Mouse (Mus musculus) cerebellum, adult 11 months (tissue): ENCODE data around the gene Rmdn3.

Experiments
- DNase-seq: peaks from one replicate; pipeline ENCODE4 v3.0.0; 2022

The Rmdn3 gene

DNA sequence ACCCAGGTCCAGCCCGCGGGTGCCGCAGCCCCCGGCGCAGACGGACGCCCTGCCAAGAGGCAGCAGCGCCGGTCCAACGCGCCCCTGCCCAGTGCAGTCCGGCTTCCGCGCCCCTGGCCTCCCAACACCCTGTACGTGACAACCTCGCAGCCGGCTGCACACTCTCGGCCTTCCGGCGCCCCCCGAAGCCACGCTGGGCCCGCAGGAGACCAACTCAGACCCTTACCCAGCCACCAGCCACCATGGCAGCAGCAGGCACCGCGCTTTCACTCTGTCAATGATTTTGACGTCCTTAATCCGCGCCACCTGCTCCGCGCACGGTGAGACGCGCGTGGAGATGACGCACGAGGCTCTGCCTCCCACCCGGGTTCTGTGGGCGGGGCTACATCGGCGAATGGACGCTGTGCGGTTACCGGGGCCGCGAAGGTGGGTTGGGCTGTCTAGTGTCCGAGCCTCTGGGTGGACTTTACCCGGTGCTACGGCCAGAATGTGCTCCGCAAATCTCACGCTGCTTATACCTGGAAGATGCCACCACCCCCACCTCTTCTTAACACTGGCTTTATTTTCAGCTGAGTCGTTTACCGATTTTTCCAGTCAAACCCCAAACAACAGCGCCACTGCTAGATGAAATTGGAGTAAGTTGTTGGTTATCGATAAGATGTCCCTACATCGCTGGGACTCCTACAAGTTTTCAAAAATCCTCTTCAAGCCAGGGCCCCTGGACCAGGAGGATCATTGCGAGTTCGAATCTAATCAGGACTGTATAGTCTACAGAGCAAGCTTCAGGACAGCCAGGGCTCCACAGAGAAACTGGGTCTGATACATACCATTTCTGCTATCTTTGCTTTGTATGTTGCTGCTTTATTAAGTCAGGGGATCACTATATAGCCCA lies at the start of gene Rmdn3:
Gene Rmdn3, minus strand, starts transcription at position 354 of the 892 bp plus-strand sequence.
- peak; percentile 93 for DNase-seq

DNA sequence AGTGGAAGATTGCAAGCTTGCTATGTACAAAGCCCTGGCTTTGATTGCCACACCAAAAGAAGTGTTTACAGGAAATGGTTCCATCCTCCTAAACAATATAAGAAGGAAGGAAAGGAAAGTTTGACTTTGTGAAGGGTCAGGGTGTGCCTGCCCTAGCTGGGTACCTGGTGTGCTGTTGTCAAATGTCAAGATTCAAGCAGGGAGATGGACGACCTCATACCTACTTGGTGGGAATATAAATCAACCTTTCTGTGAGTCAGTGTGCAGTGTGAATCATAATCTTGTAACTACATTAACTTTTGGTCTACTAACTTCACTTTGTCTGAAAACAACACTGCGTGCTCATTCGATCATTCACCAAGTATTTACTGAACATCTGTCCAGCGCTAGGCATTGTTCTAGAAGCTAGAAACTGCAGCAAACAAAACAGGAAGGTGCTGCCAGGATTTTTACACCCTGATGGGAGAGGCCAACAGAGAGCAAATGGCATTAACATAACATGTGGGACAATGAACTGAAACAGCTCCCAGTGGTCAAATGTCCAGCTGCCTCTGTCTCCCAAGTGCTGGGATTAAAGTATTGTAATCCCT lies 47.1 kb upstream of the Rmdn3 start:
- no peak for DNase-seq

DNA sequence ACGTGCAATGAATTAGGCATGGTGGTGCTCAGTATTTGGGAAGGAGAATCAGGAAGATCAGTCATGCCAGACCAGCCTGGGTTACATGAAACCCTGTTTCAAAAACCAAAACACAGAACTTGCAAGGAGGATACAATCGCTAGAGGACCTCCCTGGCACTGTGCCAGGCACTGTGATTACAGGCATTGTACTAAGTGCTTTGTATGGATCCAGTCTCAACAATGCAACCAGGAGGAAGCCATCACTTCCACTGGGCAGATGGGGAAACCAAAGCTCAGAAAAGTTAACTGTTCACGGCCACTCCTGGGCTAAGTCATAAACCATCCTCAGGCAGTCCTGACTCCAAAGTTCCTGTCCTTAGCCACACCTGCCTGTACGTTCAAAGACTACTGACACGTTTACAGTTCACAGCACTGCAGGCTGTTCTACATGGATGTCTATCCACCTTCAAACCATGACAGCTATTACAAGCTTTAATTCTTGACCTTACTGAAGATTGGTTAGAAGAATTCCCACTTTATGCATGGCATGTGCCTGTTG lies 46.1 kb upstream of the Rmdn3 start:
- DNase-seq = no peak

DNA sequence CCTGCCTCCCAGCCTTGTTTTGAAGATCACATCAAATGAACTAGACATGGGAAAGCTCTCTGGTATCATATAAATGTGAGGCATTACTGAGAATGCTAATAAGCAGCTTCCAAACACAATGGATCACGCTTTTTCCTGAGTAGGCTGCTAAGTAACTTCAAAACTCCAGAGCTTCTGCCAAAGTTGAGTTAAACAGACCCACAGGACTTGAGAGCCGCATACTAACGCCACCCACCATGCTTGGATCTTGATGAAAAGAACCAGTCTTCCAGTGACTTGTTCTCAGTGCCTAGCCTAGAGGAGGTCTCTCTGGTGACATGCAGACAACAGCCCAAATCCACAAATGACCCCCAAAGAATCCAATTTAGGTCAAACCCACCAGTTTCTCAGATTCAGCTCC lies 42.1 kb upstream of the Rmdn3 start:
- no peak for DNase-seq

DNA sequence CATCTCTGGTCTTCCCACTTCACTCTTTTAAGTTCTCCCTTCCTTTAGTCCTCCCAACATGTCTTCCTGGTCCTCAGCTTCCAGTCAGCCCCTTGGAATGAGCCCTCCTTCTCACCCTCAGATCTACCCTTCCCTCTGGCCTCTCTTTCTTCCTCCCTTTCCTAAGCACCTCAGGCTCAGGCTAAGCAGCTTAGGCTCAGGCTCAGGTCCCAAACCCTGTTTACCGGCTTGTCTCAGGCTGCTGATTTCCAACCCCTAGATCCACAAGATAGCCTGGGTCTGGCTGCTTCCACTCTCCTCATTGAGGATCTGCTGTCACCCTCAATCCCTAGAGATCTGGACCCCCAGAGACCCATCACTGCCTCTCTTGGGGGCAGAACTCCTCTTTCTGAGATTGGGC lies 41.2 kb upstream of the Rmdn3 start:
- DNase-seq = no peak

DNA sequence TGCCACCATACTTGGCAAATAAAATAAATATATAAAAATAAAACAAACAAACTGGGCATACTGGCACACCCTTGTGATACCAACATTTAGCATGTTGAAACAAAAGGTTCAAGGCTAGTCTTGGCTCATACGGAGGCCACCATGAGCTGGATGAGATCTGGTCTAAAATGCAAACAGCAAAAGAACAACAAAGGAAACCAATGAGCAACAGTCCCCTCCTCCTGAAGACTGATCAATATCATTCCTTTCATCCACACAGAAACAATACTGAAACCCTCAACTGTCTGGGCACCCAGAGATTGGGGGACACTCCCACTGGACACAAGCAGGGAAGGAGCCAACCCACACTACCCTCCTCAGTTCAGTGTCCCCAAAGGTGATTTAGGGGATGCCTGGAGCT lies 40.7 kb upstream of the Rmdn3 start:
- DNase-seq = no peak

DNA sequence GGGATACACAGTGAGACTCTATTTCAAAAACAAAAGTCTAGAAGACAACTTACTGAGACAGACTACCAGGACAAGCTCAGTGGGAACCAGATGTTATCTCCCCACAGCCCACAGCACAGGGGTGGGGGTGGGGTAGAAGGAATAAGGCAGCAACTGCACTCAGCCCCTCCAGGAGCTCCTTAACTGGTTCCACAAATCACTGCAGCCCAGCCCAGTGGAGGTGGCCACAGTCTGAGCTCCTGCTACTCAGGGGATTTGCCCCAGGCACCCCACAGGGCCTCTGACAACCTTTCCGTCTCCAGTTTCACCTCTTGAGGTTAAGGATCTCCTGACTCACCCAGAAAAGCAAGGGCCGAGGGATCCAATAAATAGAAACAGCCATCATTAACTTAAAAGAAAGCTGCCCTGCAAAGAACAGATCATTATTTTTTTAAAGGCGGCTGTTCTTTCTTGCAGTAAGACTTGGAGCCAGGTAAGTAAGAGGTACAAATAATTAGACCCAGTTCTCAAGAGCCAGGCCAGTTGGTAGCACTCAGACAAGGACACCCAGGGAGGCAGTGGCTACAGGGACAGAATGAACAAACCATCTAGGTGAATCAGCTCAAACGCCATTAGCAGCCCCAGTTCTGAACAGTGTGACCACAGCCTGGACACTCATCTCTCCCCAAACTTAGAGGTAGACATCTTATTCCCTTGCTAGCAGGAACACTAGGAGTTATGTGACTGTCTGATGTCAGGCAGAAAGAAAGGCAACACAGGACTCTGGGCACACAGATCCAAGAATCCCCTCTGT lies 39.7 kb upstream of the Rmdn3 start:
- no peak for DNase-seq

DNA sequence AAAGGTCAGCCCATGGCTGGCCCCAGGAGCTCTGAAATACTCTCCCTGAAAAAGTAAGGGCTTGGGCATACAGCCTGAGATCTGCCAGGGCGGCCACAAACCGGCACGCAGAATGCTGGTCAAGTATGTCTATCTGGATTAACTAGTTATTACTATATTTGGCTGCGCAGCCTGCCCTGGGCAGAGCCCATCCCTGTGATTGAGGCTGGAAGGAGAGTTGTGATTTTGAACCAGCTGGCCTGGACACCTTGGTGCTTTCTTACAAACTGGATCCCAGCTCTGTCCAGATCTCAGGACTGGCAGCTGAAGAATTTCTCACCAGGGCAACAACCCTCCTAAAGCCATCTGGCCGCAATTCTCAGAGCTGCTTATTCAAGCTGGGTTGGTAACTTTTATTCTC lies 37.3 kb upstream of the Rmdn3 start:
- no peak for DNase-seq

DNA sequence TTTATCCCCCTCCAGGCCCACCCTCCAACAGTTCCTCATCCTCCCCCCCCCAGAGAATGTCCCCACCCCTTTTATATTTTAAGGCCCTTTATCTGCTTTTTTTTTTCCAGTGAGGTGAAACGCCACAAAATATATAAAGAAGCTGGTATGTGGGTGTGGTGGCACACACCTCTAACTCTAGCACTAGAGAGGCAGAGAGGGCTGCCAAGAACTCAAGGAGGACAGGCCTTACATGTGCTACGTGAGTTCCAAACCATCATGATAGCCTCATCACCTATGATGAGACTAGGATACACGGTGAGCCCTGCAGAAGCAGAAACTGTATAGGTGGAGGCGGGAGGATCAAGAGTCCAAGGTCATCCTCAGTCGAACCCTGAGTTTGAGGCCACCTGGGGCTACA lies 34.1 kb upstream of the Rmdn3 start:
- DNase-seq = no peak

DNA sequence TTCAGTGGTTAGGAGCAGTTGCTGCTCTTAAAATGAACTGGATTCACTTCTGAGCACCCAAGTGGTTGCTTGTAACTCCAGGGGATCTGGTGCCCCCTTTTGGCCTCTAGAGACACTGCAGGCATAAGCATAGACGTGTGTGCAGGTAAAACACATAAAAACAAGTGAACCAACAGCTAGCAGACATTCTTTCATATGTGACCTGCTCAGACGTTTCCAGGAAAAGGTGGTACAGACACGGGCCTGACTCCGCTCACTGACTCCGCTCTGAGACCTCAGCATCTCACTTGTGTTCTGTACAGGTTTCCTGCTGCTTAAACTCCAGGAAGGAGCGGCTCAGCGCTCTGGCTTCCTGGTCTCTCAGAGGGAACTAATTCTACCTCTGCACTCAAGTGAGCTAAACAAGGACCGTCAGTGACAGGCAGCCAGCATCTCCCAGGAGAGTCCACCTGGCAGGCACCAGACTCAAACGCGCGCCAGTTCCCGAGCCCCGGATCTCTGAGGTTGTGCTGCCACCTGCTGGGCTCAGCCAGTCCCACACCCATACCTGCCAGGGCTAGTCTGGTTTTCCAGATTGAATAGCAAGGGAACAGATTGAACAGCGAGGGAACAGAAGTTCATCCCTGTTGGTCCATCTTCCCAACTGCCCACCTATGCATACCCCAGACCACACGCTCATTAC lies 32.3 kb upstream of the Rmdn3 start:
- peak; percentile 90 for DNase-seq

DNA sequence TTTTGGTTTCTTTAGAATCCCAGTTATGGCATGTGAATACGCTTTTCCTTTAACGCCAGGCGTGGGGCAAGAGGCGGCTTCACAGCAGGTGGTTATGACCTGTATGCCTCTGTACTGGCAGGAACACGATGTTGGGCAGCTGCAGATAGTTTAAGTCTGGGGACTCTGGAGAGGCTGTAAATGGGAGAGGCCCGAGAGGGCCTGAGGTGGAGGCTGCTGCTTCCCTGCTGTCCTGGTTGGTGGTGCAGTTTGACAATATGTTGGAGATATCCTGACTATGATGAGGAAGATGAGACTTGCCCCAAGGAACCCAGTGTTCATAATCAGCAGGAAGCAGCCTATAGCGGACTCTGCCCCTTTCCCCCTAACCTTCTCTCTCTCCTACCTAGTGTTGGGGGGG lies 26.1 kb upstream of the Rmdn3 start:
- no peak for DNase-seq

DNA sequence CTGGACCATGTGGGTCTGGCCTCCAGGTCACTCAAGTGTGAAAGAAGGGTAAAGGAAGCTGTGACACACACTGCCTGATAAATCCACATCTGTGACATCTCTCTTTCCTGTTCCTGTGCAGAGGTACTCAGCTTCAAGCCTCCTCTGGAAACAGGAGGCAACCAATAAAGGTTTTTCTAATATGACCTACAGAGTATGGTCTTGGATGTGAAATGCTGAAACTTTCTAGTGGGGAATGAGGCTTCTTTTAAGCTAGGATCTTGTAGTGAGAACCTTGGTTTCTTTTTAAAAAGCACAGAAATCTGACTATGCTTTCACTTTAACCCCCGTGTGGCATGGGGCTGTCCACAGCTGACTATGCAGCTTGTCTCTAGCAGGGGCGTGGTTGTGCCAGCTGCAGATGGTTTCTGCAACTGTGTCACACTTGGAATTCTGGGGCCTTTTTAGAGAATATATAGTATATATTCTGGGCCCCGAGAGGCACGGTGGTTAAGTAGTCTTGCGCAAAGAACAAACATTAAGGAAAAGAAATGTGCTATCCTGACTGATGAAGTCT lies 20.6 kb upstream of the Rmdn3 start:
- no peak for DNase-seq

DNA sequence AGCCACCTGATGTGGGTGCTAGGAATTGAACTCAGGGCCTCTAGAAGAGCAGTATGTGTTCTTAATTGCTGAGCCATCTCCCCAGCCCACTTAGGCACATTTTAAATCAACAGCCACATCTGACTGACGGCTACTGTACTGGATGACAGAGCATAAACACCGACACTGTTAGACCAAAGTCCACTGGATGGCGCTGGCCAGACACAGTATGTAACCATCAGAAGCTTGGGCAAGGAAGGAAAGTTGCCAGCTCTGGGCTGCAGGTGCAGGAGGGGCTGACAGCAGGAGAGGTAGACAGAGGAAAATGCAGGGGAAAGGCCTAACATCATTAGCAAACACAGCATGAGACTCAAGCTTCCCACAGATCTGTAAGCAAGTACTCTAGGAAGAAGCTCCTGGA lies 19.9 kb upstream of the Rmdn3 start:
- DNase-seq = no peak

DNA sequence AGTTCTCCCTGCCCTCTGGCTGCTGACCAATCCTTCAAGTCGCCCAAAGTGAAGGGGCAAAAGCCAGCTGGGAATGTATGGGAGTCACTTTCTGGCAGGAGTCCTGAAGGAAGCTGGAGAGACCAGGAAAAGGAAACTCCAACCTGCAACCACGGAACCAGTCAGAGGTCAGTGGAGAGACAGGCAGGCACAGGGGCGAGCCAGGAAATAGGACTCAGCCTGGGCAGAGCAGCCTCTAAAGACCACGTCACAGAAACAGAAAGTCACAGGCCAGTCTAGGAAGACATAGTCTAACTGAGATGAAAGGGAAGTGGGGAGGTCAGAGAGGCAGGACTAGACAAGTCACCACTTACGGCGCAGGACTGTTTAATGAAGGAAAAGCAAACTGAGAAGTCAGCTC lies 18.8 kb upstream of the Rmdn3 start:
- no peak for DNase-seq

DNA sequence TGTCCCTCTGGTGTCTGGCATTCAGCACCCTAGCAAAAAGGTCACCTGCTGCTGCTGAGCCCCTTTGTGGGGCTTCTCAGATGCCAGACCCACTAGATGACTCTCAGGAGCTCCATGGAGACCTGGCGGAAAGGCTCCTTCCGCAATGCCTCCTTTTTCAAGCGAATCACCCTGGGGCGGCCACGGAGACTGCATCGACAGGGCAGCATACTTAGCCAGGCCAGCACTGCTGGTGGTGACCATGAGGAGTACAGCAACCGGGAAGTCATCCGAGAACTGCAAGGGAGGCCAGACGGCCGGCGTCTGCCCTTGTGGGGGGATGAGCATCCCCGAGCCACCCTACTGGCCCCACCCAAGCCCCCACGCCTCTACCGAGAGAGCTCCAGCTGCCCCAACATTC lies 18.0 kb upstream of the Rmdn3 start:
- DNase-seq = no peak

DNA sequence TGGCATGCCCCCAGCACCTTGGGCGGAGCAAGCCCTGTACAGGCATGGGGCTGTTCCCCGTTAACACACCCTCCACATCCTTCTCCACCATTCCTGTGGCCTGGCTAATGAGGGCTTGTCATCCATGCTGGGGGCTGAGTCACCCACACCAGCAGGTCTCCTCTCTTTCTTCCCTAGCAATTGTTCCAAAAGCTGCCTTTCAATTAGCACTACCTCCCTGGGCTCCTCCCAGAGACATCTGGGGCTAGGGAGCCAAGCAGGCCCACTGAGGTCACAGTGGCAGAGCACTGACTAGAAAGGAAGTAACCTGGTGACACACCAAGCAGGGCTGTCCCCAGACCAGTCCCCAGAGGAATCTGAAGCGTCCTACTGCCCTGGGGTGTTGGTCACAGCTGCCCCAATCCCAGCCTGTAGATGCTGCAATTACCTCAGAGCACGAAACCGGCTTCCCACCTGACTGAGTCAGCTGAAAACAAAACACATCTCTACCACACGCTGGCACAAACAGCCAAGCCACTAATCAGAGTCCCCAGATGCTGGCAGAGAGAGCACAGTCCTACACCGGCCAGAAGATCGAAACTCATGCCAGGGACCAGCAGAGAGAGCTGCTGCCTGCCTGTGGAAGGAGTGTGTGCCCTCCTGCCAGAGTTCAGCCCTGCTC lies 17.3 kb upstream of the Rmdn3 start, which contains the start of gene Gm14137:
Gene Gm14137, plus strand, starts transcription at position 519 of the 661 bp plus-strand sequence.
- no peak for DNase-seq

DNA sequence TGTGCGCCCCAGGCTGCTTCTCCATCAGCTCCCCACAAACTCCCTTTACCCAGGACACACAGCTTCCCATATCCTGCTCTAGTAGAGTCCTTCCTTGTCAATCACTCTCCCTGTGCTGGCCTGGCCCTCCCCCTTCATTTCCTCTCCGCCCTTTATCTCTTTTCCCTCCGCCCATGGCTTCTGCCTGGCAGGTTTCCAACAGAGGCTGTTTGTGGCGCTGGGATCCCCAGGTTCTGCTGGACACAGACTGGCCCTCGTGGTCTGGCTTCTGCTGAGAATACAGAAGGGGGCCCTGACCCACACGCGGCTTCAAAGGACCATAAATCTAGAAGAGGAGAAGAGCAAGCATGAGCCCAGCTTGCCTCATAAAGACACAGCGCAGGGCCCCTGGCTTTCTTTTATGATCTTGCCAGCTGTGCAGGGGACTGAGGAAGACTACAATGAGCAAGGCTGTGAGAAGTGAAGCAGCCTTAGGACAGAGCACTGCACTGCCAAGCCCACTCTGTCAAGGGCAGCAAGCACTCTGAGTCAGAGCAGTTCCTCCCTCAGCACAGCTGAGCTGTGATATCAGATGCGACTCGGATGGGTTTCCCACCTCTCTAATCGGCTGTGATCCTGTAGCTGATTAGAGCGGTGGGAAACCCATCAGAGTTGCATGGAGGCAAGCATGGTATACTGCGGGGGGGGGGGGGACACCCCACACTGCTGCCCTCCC lies 16.2 kb upstream of the Rmdn3 start:
- no peak for DNase-seq

DNA sequence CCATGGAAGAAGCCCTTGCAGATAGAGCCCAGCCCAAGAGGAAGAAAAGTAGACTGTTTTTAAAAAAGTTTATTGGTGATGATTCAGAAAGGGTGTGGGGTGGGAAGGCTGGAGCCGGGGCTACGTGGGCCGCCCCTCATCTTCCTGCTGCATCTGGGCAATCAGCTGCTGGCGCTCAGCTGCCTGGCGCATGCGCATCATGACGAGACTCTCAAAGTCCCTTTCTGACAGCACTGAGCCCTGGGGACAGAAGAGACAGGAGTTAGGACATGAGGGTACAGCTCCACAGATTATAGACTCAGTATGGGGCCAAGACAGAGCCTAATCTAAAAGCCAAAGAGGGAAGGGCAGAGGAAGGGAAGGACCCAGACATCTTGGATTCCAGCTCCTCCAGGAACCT lies 15.6 kb upstream of the Rmdn3 start:
- DNase-seq = no peak

DNA sequence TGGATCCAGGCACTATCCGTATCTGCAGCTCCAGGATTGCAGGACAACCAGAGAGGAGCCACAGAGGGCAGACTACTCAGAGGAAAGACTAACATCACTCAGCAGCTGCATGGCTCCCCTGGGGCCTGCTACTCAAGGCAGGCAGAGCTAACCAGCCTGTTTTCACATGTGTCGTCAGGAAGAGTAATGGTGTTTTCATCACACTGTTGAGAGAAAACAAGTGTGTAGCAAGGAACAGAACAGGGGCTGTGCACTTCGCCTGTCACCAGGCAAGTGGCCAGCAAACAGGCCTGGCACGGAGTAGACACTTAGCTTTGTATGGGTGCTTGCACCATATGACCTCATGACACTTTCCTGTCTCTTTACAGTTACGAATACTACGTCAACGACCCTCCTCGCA lies 14.7 kb upstream of the Rmdn3 start:
- no peak for DNase-seq

DNA sequence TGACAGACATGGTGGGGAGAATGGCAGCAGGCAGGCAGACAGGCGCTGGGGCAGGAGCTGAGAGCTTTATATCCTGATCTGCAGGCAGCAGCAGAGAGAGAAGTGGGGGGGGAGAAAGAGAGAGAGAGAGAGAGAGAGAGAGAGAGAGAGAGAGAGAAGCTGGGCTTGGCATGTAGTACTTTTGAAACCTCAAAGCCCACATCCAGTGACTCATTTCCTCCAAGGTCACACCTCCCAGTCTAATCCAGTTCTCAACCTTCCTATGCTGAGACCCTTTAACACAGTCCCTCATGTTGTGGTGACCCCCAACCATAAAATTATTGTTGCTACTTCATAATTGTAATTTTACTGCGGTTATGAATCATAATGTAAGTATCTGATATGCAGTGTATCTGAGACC lies 13.4 kb upstream of the Rmdn3 start:
- DNase-seq = no peak

DNA sequence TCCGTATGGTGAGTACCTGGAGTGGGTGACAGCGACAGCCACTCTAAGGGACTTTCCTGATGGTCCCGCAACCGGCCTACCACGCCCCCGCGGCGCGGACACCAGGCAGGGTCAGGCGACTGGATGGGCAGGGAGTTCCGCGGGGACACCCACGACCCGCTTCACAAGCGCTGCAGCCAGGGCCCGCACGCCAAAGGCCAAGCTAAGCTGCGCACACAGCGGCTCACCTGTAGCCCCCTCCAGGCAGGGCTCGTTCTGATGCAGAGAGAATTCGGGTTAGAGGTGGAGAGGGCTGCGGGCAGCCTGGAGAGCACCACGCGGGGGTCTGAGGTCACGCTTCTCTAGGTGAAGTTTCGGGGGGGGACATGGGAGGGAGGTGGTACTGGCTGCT lies 11.0 kb upstream of the Rmdn3 start:
- no peak for DNase-seq
